Mouse (Mus musculus): ENCODE data around the gene Chst14.

Chst14 gene

DNA sequence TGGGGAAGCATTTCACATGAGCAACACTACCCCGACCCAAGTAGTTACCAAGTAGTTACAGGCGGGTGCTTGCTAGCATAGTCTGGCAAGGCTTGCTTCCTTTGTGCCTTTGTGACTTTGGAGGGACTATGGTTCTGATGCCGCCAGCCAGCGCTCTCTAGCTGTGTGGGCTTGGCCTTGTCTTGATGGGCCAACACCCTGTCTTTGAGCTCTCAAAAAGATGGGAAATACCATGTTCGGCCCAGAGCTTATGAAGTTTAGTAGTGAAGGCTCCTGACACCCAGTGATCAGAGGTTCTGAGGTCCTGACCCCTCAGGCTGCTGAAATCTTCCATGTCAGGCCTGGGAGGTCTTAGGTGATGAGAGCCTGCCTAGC is 20.2 kb upstream of the Chst14 start:
- no peak for DNase-seq

DNA sequence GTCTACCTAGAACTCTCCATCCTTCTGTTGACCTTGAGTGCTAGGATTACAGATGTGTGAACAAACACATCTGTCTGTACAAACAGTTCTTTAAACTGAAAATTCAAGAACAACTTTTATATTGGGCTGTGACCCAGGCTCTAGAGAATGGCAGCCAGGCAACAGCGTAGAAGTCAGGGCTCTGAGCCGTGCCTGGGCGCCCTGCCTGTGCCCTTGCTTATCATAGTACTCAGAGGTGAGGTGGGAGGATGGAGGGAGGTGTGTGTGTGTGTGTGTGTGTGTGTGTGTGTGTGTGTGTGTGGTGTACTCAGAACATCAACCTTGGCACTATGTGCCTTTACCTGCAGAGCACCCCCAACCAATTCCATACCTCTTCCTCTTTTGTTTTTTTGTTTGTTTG is 18.5 kb upstream of the Chst14 start:
- DNase-seq, result no peak

DNA sequence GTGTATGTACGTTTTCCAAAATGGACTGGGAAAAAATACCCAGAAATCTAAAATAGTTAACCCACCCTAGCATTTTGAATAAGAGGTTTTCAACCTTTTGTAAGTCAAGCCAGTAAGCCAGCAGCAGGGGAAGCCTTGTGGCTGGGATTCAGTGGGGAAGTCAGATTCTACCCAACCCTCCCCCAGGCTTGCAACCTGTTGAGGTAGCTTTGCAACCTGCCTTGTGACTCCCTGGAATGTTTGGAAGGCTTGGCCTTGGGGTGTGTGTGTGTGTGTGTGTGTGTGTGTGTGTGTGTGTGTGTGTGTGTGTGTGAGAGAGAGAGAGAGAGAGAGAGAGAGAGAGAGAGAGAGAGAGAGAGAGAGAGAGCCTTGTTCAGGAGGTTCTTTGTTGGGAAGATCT is 17.1 kb upstream of the Chst14 start:
- no peak for DNase-seq

DNA sequence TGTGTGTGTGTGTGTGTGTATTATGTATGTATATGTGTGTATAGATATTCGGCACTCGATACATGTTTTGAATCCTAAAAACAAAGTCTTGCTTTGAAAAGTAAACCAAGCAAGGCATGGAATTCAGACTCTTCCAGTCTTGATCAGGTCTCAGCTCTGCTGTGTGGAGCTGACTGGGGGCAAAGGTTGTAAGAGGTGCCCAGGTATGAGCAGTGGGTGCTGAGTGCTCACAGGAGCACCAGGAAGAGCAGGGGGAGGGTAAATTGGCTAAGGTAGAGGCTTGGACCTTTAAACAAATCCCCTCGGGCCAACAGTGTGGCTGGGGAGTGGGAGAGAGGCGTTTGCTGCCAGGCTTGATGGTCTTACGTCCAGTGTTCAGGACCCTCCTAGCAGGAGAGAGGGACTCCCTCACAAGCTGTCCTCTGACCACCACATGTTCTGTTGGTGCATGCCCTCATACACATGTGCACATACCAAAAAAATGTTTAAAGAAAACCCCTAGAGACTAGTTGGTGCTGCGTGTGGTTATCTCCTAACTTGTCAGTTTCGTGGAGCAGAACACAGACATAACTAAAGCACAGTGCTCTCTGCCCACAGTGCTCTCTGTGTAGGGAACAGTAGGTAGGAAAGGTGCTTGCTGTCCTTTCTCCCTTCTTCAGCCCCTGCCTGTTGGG is 15.6 kb upstream of the Chst14 start:
- no peak for DNase-seq

DNA sequence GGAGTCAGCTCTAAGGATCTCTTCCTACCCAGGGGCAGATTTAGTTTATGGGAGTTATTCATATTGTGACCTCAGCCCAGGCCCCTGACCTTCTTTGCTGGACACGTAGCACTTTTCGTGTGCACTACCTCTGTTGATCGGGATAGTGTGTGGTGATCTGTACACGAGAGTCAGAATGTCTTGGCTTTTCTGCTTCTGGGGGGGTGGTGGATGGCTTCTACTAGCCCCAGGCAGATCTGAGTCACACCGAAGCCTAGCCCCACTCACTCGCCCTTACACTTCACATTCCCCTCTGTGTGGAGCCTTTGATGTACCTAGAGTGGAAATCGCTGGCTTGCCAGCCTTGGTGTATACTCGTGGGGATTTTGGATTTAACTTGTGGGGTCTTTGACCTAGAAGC is 13.6 kb upstream of the Chst14 start:
- no peak for DNase-seq

DNA sequence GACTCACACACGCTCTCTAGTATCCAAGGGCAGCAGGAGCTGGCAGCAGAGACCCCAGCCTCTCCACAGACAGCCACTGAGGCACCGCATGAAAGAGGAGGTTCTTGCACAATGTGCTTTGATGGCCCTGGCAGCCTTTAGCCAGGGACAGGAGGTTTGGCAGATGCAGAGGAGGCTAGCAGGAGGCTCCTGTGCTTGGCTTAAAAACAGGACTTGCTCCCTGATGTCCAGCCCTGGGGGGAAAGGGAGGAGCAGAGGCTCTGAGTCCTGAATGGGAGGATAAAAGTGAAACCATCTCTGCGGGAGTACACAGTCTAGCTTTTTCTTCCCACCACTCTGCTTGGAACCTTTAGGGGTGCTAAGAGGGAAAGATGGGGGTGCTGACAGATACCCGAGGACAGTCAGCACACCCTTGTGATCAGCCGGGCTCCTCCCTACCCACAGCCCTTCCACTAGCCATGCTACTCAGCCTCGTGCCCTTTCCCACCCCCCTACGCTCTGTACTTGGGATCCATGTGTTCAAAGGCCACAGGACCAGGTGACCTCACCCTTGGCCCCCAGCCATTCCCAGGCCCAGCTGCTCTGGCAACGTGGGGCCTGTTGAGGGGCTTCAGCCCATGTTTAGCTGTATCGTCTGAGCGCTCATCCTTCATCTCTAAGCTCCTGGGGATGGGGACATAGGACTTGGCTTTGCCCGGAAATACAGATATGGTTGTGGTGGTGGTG is 12.6 kb upstream of the Chst14 start:
- DNase-seq, result peak; percentile 59 to 66

DNA sequence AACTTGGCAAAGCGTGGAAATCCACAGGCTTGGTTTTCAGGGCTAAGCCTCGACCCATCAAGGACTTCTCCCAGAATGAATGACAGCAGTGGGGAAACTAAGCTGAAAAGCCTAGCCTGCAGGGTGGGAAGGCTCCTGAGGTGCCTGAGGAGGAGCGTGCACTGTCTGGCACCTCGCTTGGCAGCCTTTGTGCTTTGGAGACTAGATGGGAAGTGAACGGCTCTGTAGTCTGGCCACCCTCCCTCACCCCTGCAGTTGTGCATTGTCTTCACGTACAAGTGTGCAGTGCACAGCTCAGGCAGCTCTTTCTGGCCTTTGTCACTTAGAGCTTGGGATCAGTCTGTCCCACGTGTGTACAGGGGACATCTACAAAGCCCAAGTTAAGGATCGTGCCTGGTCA is 11.6 kb upstream of the Chst14 start:
- DNase-seq, result no peak

DNA sequence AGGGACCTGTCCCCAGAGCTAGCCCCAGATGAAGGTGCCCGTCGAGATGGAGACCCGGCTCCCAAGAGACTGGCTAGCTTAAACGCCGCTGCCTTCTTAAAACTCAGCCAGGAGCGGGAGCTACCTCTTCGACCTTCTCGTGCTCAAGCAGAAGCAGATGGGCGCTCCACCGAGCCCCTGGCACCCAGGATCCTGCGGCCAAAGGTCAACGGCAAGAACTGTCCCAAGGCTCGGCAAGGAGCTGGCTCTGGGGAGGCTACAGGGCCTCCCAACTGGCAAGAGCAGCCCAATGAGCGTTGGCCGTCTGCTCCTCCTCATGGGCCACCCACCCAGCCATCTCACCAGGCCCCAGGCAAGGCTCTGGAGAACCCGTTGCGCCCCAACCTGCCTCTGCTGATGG is 9.9 kb upstream of the Chst14 start:
- DNase-seq, result no peak

DNA sequence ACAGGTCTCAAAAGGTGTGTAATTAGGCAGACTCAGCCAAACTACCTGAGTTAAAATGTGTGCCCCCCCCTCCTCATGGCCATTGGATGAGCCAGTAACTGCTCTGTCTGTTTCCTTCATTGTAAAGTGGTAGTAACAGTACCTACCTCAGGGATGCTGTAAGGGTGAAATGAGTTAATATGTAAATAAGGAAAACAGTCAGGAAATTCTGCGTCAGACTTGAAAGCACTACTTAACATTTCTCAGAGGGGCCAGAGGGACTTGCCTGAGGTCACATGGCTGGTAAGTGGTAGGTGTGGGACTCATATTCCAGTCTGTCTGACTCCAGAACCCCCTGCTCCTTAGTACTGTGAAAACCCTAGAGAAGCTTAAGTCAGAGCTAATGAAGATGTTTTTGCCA is 7.8 kb upstream of the Chst14 start:
- DNase-seq, result no peak

DNA sequence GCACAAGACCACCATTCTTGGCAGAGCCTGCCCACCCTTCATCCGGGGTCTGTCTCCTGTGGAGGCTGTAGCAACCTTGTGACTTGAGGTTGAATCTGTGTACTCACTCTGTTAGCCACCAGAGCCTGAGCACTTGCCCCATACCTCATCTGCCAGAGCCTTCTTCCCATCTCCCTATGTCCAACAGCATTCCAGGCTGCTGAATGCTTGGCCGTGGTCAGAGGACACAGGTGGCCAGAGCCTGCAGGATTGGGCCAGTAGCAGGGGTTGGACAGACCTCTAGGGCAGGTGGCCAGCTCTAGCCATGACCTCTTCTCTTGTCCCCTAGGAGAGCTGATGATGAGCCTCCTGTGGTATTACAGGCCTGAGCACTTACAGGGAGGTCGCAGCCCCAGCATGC is 5.9 kb upstream of the Chst14 start:
- no peak for DNase-seq

DNA sequence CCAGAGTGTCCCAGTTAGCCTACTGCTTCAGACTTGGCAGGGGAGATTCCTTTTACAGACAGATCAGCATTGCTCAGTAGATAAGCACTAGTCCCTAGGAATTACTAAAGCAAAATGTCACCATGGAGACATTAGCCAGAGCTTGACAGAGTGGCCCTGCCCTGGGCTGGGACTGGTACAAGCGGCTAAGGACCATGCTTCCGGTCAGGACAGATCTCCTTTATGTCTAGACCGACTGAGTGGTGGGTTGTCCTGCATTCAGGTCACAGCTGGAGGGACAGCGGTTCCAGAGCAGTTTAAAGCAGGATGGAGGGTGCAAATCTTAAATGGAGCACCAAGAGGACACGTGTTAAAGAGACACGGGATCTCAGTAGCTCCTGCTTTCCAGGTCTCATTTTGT is 344 bp upstream of the Chst14 start:
- DNase-seq, result no peak

DNA sequence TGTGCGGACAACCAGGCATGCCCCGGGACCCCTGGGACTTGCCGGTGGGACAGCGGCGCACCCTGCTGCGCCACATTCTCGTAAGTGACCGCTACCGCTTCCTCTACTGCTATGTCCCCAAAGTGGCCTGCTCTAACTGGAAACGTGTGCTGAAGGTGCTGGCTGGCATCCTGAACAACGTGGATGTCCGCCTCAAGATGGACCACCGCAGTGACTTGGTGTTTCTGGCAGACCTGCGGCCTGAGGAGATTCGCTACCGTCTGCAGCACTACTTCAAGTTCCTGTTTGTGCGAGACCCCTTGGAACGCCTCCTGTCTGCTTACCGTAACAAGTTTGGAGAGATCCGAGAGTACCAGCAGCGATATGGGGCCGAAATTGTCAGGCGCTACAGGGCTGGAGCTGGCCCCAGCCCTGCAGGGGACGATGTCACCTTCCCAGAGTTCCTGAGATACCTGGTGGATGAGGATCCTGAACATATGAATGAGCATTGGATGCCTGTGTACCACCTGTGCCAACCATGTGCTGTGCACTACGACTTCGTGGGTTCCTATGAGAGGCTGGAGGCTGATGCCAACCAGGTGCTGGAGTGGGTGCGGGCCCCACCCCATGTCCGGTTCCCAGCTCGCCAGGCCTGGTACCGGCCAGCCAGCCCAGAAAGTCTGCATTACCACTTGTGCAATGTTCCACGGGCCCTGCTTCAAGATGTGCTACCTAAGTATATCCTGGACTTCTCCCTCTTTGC is 873 bp downstream of the Chst14 start:
- no peak for DNase-seq

DNA sequence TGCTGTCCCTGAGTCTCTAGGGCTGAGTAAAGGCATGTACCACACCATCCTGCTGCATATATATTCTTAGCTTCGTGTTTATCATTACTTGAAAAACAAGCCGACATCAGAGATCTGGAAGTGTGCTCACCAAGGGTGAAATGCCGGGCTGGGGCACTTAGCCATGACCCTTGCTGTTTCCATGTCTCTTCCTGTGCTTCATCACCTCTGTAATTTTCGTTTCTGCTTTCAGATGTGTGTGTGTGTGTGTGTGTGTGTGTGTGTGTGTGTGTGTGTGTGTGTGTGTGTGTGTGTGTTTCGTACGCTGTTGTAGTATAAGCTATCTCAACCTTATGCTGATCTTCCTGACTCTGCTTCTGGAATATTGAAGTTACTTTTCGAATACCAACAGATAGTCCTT is 15.0 kb downstream of the Chst14 start:
- no peak for DNase-seq

DNA sequence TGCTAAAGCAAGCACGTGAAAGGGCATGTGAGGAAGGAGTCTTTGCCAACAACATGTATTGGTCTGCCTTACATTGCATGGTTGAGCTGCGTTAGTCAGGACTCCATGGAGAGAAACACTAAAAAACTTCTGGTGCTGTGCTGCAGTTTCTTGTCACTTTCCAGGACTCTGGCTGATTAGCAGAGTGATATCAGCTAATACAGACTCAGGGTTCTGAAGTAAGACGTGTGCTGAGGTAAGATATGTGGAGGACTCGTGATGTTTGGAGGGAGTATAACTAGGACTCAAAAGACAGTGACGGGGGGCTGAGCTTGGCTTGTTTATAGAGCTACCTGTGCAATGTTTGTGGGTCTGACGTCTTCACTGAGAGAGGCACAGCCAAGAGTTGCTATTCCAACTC is 16.9 kb downstream of the Chst14 start:
- DNase-seq, result no peak

DNA sequence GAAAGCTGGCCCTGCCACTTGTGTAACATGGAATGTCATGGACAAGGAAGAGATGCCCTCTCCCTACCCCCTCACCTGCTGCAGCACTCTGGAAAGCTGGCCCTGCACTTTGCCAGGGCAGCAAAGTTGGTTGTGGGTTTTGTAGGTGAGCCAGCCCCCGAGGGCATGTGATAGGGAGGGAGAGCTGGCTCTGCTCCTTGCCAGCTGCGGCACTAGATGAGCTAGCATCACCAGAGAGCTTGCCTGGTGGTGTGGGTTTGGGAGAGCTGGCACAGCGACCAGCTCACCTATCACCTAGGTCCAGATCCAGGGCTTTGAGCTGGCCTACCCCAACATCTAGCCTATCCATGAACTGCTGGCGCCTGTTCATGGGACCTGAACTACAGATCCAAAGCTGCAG is 22.5 kb downstream of the Chst14 start:
- no peak for DNase-seq

DNA sequence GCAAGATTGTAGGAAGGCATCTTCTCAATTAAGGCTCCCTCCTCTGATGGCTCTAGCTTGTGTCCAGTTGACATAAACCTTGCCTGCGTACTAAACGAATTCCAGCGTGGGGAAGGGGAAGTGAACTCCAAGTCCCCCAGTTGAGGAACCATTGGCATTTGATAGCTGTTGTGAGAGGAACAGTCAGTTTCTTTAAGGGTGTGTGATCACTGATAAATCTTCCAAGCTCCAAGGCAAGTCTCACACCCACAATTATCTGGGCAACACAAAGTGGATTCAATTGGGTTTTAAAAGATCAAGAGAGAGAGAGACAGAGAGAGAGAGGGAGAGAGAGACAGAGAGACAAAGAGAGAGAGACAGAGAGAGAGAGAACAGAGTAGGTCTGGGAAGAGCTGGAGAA is 23.4 kb downstream of the Chst14 start:
- DNase-seq, result no peak

DNA sequence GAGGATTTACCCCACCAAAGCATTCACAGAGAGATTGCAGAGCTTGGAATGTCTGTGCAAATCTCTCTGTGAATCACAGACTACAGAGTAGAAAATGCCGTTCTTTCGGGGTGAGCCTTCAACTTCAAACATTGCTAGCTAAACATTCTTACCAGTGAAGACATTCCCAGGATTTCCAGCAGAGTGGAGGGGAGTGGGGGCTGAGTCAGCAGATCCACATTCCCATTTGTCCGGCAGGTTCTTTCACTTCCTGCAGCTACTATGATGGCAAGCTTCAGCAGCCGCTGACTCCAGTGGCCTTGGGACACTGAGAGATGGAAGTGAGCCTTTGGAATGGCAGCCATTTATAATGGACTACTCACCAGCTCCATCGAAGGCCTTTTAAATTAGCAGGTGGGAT is 30.2 kb downstream of the Chst14 start:
- DNase-seq, result no peak

DNA sequence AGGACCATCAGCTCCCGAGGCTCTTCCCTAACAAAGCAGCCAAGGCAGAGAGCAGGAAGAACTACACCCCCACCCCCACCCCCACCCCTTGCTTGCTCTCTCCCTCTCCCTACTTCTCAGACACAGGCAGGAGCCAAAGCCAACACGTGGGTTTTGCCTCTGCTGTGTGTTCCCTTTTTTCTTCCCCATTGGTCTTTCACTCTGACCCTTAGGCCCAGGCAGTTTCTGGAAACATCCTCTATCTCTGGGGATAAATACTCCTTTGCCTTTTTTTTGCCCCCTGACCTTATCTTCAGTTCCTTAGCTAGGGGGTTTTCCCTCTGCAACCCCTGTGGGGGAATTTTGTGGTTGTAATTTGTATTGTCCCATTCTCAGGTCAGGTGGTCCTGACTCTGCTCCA is 33.3 kb downstream of the Chst14 start:
- no peak for DNase-seq

DNA sequence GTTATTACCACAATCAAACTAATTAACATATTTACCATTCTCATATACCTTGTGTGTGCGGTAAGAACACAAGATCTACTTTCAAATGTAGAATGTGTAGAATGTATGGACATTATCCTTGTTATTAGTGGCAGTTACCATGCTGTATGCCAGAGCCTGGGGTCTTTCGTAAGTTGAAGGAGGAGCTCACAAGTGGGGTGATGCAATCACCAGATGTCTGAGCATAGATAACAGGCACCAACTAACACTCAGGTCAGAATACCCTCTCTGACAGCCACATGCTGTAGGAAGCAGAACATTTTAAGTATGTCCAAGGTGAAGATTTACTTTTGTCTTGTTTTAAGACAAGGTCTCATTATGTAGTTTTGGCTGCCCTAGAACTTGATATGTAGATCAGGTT is 34.1 kb downstream of the Chst14 start:
- DNase-seq, result no peak

DNA sequence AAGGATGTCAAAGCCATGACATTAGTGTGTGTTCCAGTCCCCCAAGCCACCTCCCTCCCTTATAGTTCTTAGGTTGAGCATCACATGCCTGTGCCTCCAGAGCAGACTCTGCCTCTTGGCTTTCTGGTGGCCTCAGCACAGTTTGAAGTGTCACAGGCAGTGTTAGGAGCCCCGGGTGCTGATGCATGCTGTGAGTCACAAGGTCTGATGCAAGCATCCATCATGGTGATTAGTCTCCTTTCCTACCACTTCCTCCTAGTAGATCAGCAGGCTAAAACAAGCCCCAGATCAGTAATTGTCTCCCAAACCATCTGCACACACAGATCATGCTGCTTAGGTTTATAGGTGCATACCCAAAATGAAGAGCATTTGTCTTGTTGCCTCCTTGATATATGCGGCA is 35.2 kb downstream of the Chst14 start:
- DNase-seq, result no peak

DNA sequence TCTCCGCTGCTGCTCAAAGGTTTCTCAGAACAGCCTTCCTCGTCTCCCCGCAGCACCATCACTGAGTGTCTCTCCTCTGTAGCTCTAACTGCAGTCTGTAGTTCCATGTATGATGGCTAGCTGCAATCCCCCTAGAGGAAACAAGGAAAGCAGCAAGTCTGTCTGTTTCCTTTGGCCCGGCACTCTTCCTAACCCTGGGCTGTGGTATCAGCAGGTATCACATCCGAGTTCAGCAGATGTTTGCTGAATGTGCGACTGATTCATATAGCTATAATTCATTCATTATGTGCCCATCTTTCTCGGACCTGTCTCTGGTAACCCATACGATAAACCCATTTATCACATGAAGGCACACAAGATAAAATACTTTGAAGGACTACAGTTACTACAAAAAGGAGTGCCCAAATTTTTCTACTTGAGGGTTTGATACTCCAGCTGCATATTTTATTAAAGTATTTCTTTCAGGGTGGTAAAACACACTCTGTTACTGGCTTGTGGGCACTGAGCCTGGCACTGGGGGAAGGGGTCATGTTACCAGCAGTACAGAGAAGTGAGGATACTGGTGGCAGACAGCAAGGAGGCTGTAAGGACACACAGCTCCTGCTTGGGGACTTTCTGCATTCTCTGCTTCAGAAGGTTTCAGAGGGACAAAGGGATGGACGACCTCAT is 36.8 kb downstream of the Chst14 start:
- no peak for DNase-seq

DNA sequence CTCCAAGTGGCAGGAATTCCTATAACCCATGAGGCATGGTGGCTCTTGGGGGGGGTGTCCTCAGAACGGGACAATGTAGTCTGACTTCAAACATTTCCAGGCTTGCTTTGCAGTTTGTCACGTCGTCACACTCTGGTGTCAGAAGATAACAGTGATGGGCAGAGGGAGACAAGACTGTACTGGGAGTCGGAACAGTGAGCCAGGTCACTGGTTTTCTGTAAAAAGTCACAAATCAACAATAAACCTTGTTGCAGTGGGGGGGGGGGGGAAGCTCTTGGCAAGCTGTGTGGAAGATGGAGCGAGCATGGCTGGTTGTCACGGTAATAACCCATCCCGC is 37.3 kb downstream of the Chst14 start:
- DNase-seq, result no peak

DNA sequence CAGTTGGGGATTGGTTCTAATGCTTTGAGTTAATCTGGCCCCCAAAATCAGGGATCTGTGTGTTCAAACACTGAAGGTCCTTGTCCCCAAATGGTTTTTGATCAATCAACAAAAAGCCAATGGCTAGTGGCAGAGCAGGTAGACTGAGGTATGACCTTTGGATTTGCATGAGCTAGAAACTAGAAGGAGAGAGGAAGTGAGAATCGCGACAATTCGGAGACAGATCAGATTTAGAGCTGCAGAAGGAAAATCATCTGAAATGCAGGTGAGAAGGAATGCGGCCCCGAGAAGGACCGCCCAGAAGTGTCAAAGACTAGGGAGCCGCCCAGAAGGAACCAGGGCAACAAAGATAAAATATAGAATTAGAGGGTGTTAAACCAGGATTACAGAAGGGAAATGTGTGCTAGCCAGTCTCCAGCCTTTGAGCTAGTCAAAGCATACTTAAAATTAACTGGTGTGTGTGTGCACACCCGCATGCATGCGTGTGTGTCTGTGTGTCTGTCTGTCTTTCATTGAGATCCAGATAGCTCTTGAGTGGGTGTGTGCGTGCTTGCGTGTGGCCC is 43.4 kb downstream of the Chst14 start:
- DNase-seq, result no peak

DNA sequence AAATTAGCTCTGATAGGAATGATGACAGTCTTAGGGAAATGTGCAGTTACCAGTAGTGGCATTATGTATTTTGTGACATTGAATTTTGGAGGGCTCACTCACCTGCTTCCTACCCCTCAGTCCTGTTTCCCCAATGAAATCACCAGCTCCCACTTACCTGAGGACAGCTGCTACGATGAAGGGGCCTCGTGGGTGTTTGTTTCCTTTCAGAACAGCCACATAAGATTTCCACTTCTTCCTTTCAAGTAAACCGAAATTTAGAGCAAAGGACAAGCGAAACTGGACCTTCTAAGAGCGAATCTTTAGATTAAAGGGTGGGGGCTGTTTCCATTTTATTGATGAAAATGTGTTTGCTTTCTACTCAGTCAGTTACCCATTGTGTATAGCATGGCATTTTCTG is 45.8 kb downstream of the Chst14 start:
- DNase-seq, result no peak

Measured in cerebellum, postnatal 14 days (tissue).